Mouse (Mus musculus) right cerebral cortex, postnatal 14 days (tissue): Measurements from ENCODE around the gene Mrpl2.
A peak's percentile ranks its signal among the peaks of the same experiment; 100 is the strongest.

Source experiments
- DNase-seq: peaks from one replicate; pipeline ENCODE4 v3.0.0; 2022

The Mrpl2 gene

DNA sequence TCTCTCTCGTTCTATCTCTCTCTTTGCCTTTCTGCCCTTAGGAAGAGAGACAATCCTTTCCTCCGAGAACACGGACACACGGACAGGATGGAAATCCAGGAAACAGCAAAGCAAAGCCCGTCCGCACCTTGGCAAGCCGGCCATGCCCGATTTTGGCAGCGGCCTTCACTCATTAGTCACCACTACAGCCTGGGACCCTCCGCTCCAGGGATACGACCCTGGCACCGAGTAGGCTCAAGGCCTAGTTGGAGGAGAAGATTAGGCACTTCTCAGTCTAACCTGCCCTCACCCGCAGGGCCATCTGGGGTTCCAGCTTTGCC lies 17.6 kb upstream of the Mrpl2 start:
- no peak for DNase-seq

DNA sequence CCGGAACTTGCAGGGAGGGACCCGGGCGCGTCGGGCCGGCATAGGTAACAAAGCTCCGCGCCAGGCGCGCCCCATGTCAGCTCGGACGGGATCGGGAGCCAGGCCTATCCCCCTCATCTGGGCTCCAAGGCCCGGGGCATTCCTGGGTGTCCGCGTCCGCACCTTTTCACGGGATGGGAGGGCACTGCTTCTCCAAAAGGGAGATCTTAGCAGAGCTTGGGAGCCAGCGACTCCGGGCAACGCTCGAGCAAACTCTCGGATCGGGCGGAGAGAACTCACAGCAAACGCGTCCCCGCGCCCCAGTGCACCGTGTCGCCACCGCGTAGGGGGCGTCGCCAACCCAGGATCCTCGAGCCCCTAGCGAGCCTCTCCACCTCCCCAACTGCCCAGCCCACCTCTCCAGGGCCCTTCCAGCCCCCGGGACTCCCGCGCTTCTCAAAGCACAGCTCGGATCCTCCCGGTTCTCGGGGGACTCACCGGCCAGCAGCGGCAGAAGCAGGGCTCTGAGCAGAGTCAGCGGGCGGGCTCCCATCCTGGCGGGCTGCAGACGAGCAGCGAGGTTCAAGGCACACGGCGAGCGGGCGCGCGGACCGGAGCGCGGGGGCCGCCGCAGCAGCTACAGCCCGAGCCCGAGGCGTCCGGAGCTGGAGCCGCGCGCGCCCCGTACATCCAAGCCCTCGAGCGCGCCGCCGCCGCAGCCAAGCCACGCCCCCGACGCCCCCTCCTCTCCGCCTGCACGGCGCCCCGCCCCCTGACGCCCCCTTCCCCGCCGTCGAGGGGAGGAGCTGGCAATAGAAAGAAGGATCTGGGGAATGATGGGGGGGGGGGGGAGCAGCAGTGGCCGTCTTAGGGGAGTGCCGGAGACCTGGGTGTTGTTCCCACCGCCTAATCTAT lies 17.0 kb upstream of the Mrpl2 start, which contains the start of gene Ptk7:
Gene Ptk7, minus strand, starts transcription at position 714 of the 894 bp plus-strand sequence.
- DNase-seq: peak; percentile 81

DNA sequence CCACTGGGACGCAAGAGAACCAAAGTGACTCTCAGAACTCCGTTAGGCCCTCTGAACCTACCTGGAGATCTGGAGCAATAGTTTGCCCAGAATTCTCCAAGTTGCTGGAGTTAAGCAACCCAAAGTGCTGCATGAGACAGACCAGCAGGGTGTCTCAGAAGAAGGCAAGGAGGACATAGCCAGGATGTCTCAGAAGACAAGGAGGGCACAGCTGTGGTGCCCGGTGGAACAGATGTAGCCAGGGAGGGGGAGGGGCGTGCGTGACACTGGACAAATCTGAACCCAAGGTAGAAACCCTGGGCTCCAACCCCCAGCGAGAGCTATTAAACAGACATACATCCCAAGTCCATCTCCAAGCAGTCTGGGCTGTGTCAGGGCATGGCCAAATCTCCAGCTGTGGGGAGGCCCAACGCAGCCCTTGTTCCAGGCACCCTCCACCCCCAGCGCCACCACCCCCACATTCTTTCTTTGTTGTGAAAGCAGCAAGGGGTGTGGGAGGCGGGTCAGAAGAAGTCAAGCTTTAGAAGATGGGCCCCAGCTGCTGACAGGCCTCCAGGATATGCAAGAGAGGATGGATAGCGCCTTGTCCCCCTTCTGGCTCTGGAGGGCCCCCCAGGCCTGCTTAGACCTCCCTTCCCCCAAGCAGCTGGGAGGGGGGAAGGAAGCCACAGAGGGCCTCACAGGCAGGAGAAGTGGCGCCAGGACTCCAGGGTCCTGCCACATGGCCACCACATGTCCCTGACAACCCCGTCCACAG lies 16.2 kb upstream of the Mrpl2 start:
- DNase-seq: no peak

DNA sequence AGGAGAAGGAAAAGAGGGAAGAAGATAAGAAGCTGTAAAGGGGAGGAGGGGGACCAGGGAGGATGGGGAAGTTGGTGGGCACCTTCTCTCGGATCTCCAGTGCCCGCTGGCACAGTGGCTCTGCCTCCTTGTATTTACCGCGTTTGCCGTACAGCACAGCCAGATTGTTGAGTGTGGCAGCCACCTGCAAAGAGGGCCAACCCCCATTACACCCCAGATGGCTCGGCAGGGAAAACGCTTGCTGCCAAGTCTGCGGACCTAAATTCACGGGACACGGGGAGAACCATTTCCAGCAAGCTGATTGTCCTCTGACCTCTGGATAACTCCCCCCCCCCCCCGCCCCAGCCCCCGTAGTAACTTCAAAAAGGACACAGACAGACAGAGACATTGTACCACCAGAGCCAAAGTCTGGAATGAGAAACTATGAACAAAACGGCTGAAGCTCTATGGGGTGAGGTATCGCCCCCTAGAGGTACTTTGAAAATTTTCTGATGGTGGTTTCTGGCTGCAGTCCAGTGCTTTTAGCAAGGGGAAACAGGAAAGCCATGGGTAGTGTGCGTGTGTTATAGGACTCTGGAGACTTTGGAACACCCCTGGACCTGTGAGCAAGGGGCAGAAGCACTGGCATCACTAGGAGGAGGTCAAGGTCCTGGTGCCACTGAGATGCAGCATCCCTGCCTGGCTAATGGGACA lies 9.1 kb upstream of the Mrpl2 start:
- no peak for DNase-seq

DNA sequence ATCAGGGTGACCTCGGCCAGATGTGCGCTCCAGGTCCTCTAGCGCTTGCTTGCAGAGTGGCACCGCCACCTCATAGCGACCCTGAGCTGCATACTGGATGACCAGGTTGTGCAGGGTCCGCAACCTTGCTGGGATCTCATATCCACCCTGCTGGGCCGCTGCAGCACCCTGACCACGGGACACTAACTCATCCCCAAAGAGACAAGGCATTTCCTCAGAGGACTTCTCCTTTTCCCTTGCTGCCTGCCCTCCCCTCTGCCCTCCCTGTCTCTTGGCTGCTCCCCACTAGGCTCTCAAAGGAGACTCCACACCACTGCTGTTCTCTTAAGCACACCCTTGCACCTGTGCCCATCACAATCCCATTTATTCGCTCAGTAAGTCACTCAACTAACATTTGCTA lies 6.1 kb upstream of the Mrpl2 start:
- no peak for DNase-seq

DNA sequence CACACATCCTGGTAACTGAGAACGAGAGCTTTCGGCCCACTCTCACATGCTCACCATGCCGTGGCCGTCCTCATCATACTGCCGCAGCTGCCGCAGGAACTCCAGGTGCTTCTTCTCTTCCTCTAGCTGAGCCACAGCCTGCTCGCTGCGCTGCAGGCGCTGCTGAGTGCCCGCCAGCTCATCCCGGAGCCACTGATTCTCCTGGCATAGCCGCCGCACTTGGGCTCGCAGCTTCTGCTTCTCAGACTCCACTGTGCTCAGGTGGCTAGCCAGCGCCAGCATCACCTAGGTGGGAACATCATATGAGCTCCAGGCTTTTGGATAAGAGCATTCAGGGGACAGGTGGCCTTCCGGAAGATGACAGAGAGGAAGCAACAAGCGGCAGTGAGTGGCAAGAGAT lies 4.0 kb upstream of the Mrpl2 start:
- no peak for DNase-seq

DNA sequence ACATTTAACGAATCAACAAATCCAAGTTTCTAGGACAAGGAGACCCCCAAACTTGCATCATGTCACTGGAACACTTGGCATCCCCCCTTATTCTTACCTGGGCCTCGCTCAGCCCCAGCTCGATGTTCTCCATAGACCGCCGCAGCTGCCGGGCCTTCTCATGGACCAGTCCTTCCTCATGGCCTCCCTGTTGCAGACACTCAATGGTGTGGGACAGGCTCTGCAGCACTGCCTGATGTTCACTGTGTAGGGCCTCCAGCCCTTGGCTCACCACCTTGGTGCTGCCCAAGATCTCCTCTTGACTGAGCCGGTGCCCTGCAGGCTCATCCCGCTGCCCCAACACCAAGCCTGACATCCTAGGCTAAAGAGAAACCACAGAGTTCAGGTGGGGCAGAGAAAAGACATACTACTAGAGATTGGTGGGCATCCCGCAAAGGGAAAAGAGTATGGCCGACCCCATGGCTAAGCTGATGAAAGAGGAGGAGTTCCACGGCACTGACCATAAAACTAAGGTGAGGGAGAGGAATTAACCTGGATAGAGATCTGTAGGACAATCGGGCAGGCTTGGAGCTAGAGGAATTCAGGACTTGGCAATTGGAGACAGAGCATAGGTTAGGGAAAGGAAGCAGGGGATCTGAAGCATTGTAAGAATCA lies 1.8 kb upstream of the Mrpl2 start:
- no peak for DNase-seq

DNA sequence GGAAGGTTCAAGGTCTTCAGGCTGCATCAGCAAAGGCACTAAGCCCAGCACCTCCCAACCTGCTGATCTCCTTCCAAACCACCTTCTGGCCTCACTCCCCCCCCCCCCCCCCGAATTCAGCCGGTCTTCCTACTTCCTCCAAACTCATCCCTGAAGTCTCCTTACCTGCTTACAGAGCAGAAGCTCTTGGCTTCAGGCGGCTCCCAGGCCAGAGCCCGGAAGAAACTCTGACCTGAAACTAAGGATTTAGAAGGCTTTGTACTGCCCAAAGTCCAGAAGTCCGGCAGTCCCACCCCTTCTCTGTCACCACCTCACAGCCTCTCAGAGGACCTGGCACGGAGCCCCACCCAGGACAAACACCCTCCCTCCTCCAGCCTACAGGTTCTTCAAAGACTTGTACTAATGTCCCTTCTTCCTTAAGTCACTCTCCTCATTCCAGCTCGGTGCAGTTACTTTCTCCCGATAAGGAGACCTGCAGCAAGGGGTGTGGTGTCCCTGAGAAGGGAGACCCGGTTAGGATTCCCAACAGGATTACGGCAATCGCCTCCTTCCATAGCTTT lies 1.0 kb upstream of the Mrpl2 start:
- no peak for DNase-seq

DNA sequence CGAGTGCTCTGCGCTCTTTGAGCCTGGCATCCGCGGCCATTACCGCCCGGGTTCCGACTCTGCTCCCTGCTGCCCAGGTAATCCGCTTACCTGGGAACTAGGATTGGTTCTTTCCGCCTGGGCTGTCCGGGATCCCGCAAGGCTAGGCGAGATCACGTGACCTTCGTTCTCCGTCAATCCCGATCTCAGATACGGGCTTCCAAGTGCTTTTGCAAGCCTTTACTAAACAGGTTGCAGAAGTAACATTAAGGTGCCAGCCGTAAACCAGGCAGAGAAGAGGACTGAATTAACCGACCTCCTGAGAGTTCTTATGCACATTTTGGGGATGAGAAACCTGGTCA lies 263 bp downstream of the Mrpl2 start:
- DNase-seq: no peak

DNA sequence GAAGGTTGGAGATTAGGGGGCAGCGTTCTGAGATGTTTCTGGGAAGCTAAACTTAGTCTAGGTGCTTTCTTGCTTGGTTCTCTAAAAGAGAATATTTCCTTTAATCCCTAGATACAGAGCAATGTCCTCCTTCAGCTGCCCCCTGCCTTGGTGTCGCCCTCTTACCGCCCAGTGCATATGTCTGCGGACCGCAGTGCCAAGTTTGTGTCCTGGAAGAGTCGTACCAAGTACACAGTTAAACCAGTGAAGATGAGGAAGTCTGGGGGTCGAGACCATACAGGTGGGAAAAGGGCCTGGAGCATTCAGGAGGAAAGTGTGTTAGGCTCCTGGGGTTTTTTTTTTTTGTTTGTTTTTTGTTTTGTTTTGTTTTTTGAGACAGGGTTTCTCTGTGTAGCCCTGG lies 1.2 kb downstream of the Mrpl2 start:
- no peak for DNase-seq

DNA sequence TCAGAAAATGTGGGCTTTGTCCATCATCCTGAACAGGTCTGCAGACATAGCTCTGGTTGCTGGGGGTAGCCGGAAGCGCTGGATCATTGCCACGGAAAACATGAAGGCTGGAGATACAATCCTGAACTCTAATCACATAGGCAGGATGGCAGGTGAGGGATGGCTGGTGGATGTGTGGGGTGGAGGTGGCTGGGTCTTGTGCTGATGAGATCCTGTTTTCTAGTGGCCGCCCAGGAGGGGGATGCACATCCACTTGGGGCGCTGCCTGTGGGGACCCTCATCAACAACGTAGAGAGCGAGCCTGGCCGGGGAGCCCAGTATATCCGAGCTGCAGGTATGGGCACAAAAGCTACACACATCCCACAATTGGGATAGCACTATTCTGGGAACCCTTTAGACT lies 2.4 kb downstream of the Mrpl2 start:
- DNase-seq: no peak

DNA sequence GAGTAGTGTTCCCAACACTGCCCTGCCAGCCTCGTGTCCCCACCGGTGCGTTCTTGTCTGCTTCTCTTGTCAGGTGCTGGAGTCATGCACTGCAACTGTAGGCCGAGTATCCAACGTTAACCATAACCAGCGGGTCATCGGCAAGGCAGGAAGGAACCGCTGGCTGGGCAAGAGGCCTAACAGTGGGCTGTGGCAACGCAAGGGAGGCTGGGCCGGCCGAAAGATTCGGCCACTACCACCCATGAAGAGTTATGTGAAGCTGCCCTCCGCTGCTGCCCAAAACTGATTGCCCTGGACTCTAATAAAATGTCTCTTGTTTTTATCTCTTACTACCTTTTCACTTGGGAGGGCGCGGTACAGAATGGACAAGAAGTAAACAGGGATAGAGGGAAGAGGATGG lies 3.8 kb downstream of the Mrpl2 start:
- DNase-seq: no peak

DNA sequence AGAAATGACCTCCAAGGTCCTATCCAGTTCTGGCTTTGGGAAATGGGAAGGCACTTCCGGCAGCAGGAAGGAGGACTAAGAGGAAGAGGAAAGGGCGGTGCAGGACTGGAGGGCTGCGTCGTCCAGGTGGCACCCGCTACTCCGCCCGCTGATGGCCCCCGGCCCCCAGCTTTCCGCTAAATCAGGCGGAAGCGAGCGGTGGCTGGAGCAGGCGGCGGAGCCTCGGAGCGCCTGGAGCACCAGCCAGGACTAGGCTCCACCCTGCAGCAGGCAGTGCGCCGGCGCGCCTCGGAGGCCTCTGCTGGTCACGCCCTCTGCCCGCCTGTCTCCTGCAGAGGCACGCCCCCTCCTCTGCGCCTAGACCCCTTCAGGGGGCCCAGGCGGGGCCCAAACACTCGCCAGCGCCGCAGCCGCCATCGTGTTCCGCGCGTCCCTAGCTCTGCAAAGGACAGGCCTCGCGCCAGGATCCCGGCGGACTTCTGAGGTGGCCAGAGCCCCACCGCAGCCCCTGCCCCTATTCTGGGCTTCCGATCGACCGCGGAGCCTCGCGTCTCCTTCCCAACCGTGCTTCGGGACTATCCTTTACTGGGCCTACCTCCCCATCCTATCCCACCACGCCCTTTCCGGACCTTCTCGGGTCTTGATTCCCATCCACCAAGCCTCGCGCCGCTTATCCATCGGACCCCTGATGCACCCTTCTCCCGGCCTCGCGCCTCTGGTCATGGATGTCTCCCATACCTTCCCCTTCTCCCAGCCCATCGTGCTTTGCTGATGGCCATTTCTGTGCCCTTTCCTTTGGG lies 4.4 kb downstream of the Mrpl2 start, which contains the start of gene Cul7:
Gene Cul7, plus strand, starts transcription at position 106 of the 800 bp plus-strand sequence.
- DNase-seq: peak; percentile 93

DNA sequence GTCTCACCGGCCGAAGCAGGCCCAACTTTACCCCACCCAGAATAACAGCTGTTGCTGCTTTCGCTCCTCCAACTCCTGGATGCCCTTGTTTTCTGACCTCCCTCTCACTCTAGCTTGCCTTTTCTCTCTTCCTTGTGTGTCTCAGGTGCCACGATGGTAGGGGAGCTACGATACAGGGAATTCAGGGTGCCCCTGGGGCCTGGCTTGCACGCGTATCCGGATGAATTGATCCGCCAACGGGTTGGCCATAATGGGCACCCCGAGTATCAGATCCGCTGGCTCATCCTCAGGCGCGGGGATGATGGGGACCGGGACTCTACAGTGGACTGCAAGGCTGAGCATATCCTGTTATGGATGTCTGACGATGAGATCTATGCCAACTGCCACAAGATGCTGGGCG lies 5.3 kb downstream of the Mrpl2 start:
- DNase-seq: no peak

DNA sequence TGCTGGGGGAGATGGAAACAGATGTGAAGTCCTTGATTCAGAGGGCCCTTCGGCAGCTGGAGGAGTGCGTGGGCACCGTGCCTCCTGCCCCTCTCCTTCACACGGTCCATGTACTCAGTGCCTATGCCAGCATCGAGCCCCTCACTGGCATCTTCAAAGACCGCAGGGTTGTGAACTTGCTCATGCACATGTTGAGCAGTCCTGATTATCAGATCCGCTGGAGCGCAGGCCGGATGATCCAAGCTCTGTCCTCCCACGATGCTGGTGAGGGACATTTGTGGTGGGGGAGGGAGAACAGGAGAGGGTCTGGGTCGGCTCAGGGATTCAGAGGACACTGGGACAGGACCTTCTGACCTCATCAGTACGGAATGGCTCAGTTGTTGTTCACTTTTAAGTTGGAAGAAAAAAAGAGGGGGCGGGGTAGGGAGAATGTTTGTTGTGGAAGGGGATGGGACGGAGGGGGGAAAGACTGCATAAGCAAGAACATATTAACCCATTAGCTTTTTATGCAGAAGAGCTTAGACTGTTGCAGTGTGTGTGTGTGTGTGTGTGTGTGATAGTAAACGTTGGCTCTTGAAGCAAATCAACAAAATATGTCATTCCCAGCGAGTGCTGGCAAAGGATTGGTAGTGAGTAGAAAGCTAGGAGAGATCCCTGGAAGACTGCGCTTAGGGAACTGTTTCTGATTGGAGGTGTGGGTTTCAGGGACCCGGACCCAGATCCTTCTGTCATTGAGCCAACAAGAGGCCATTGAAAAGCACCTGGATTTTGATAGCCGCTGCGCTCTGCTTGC lies 5.9 kb downstream of the Mrpl2 start:
- DNase-seq: no peak

DNA sequence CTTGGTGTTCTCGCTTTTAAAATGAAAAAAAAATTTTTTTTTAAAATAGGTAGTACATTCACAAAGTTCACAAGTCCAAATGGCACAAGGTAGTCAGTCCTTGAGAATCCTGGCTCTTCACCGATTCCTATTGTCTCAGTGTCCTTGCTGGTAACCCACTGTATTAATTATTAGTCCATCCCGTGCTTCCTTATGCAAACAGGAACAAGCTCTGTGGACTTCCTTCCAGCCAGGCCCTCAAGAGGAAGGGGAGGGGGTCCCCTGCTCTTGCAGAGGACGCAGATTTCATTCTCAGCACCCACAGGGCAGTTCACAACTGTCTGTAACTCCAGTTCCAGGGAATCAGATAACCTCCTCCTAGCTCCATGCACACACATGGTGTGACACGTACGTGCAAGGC lies 10.0 kb downstream of the Mrpl2 start:
- no peak for DNase-seq

DNA sequence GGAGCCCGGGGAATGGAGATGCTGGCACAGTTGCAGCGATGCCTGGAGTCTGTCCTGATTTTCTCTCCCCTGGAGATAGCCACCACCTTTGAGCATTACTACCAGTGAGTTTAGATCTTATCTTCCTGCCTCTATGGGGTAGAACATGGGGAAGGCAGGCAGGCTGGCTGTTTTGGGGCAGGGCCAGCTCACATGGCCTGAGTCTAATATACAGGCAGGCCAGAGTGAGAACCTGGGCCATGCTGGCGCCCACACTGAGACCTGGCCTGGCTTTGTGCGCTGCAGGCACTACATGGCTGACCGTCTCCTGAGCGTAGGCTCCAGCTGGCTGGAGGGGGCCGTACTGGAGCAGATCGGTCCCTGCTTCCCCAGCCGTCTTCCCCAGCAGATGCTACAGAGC lies 15.3 kb downstream of the Mrpl2 start:
- no peak for DNase-seq

DNA sequence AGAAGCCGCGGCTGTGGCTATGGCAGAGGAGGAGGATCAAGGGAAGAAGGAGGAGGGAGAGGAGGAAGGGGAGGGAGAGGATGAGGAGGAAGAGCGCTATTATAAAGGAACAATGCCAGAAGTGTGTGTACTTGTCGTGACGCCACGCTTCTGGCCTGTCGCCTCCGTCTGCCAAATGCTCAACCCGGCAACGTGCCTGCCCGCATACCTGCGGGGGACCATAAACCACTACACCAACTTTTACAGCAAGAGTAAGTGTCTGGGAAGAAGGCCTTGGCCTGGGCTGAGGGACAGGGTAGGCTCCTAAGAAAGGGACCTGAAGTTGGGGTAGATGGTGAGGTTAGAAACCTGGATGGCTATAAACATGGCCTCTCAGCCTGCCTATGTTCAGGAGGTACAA lies 16.0 kb downstream of the Mrpl2 start:
- DNase-seq: no peak

DNA sequence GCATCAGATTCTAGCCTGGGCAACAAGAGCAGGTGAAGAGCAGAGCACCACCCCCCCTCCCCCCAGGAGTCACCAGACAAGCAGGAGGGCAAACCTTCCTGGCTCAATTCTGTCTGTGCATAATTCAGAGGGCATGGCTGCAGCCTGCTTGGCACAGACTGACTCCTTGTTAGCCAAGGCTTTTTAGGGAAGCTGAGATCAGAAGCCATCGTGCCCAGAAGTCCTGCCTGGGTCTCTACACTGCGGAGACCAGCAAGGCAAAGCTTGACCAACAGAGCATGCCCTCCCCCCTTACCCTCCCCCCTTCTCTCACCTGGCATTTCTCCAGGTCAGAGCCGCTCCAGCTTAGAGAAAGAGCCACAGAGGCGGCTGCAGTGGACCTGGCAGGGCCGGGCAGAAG lies 16.7 kb downstream of the Mrpl2 start:
- DNase-seq: no peak

DNA sequence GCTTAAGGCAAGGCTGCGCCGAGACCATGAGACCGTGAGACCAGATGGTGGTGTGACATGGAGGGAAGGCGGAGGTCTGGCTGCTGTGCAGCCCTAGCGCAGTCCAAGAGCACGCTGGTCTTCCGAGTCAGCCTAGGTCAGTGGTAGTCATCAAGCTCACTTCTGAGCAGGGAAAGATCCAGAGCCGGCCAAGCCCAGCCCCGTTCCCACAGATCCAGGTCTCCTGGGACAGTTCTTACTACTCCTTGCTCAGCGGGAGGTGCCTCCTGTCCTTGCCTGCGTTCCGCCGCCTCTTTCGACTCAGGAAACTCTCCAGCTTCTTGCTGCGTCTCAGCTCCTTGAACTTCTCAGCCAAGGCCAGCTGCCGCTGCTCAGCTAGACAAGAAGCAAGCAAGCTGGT lies 21.7 kb downstream of the Mrpl2 start:
- DNase-seq: no peak

DNA sequence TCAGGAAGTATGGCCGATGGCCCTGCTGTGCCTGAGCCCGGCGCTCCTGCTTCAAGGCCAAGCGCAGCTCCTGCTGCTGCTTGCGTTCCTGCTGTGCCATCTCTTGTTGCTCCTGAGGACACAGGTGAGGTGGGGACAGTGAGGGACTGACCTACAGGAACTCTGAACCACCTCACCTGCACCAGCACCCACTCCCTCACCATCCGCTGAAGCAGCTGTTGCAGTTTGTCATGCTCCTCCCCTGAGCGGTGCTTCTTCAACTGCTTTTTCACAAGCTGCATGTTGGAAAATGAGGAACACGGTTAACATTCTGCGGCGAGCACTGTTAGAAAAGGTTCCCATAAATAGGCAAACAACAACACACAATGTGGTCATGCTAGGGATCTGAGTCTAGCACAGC lies 23.9 kb downstream of the Mrpl2 start:
- no peak for DNase-seq
